Mouse (Mus musculus): Measurements from ENCODE around the gene Hal.

Hal gene

DNA sequence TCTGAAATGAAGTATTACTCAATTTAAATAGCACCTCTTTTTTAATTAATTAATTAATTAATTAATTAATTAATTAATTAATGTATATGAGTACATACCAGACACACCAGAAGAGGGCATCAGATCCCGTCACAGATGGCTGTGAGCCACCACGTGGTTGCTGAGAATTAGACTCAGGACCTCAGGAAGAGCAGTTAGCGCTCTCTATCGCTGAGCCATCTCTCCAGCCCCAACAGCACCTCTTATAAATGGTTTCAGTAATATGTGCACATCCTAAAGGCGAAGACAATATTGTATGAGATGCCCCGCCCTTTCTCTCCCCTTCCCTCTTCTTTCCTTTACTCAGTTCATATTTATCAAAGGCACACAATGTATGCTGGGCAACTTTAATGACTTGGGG, 80.1 kb downstream of the Hal start:
- DNase-seq = no peak
